Mouse (Mus musculus): ENCODE measurements around the gene Crb3. TPM values are rescaled to one million over a fixed set of nuclear protein-coding genes. Genes with fewer than 3 reads are reported as not detected.
"Not testable (repeated sequence)": the region's sequence is repeated elsewhere in the genome, so short reads cannot be mapped to it uniquely, and the experiment has no call there.

Gene Crb3
- total and polyA plus RNA-seq, 2 experiments from 2014 or later = 3.5 to 8.5 TPM

DNA sequence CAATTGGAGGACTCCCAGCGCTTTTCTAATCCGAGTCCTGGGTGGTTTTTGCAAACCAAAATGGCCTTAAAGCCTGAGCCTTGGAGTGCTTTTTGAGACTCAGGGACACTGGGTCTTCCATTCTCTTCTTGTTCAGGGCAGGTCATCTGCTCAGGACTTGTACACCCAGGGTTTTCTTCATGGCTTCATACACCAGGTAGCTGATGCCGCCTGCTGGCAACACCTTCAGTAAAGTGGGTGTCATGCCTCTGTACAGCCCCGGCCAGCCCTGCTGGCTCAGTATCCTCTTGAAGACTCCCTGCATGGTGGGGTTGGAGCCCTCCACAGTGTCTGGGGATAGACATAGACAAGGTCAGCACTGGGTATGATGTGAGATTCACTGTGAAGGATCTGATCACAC lies 26.1 kb upstream of the Crb3 start:
- WGBS = 93% methylated on average over 4 of the region's 4 CpGs
- H3K36me3 ChIP-seq (ENCODE audit: insufficient read depth, low read length) = peaks cover 4% of the 10 kb centered on the region
- ATAC-seq (ENCODE audit: low FRiP score) (no peak), DNase-seq (ENCODE audit: low spot score) (no peak)
- H3K4me3 ChIP-seq (ENCODE audit: low read depth, low read length) = no peak overlapping the region
- H3K27ac ChIP-seq (ENCODE audit: low read depth, low read length) = no peak overlapping the region
- H3K9ac ChIP-seq (replicated peaks; ENCODE audit: low read length, poor library complexity, severe bottlenecking) = no peak overlapping the region
- H3K4me2 ChIP-seq (ENCODE audit: low read depth, low read length, poor library complexity, severe bottlenecking) = peak overlapping the region; percentile 49; the same call in 1 of the 2 replicates
- H3K27me3 ChIP-seq (ENCODE audit: insufficient read depth, low read length) = no peaks in the 10 kb centered on the region
- TF ChIP-seq CTCF (IDR thresholded peaks at IDR 0.05) = no peak
- peaks cover 15% of the 10 kb centered on the region; the same call in 1 of the 2 replicates for H3K4me1 ChIP-seq (ENCODE audit: insufficient read depth, low read length)
- no peaks in the 10 kb centered on the region for H3K9me3 ChIP-seq (ENCODE audit: low read length)

DNA sequence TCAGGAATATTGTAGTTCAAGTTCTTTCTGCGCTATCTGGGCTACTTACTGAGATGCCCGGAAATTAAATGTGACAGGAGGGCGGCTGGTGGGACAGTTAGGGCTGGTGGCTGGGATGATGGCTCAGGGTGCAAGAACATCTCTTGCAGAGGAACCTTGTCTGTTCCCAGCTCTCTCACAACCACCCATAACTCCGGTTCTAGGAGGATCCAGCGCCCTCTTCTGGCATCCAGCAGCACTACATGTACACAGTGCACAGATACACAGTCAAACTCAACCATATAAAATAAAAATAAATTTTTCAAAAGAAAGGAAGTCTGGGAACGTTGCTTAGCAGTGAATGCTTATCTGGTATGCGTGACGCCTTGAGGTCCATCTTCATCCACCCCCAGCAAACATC lies 19.9 kb upstream of the Crb3 start:
- DNase-seq (ENCODE audit: low spot score) (no peak), ATAC-seq (ENCODE audit: low FRiP score) (no peak)
- Histone ChIP-seq H3K4me2 (ENCODE audit: low read depth, low read length, poor library complexity, severe bottlenecking) (no peak overlapping the region), H3K36me3 (ENCODE audit: insufficient read depth, low read length) (no peaks in the 10 kb centered on the region), H3K27me3 (ENCODE audit: insufficient read depth, low read length) (0 out of 2 replicates have a peak, but pooled peaks cover 3% of the 10 kb centered on the region), H3K4me3 (ENCODE audit: low read depth, low read length) (no peak overlapping the region), H3K4me1 (ENCODE audit: insufficient read depth, low read length) (no peaks in the 10 kb centered on the region), H3K27ac (ENCODE audit: low read depth, low read length) (no peak overlapping the region), H3K9ac (replicated peaks; ENCODE audit: low read length, poor library complexity, severe bottlenecking) (no peak overlapping the region), H3K9me3 (ENCODE audit: low read length) (no peaks in the 10 kb centered on the region)
- WGBS = 40% methylated on average over 8 of the region's 8 CpGs
- peak; percentile 38 for TF ChIP-seq CTCF (IDR thresholded peaks at IDR 0.05)

DNA sequence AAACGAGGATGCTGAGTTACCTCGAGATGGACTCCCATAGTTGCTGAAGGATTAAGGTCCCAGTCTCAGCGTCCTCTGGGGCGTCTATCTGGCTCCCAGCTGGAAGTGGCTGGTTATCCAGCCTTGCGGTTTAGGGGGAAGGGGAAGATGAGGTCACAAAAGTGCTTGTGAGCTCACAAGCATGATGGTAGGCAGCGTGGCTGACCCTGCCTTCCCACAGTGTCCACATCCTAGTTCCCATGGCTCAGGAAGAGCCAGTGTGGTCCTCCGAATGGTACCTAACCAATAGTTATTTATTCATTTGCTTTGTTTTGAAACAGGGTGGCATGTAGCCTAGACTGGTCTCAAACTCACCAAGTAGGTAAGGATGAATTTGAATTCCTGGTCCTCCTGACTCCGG lies 17.4 kb upstream of the Crb3 start, which contains the start of gene Slc25a41:
Gene Slc25a41, minus strand, starts transcription at position 101 of the 400 bp plus-strand sequence.
- ATAC-seq (ENCODE audit: low FRiP score) (no peak), DNase-seq (ENCODE audit: low spot score) (no peak)
- Histone ChIP-seq H3K4me1 (ENCODE audit: insufficient read depth, low read length) (no peaks in the 10 kb centered on the region), H3K4me3 (ENCODE audit: low read depth, low read length) (no peak within 1 kb of the TSS), H3K27me3 (ENCODE audit: insufficient read depth, low read length) (0 out of 2 replicates have a peak, but pooled peaks cover 3% of the 10 kb centered on the region), H3K36me3 (ENCODE audit: insufficient read depth, low read length) (peaks cover 18% of the 10 kb centered on the region), H3K27ac (ENCODE audit: low read depth, low read length) (no peak within 1 kb of the TSS), H3K4me2 (ENCODE audit: low read depth, low read length, poor library complexity, severe bottlenecking) (no peak within 1 kb of the TSS), H3K9me3 (ENCODE audit: low read length) (no peaks in the 10 kb centered on the region), H3K9ac (replicated peaks; ENCODE audit: low read length, poor library complexity, severe bottlenecking) (no peak within 1 kb of the TSS)
- 72% methylated on average over 8 of the region's 8 CpGs for WGBS
- no peak for TF ChIP-seq CTCF (IDR thresholded peaks at IDR 0.05)

DNA sequence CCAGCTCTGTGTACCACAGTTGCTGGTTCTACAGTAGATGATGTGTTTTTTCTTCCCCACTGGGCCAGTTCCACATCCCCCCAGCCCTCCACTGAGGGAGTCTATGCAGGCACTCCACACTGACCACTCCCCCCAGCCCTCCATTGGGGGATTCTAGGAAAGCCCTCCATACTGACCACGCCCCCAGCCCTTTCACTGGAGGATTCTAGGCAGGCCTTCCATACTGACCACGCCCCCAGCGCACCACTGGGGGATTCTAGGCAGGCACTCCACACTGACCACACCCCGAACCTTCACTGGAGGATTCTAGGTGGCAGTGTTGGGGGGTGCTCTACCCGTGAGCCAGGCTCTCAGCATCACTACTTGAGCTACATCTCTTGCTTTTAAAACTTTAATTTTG lies 11.5 kb upstream of the Crb3 start:
- Histone ChIP-seq H3K9ac (replicated peaks; ENCODE audit: low read length, poor library complexity, severe bottlenecking) (no peak overlapping the region), H3K4me3 (ENCODE audit: low read depth, low read length) (no peak overlapping the region), H3K27ac (ENCODE audit: low read depth, low read length) (no peak overlapping the region), H3K4me1 (ENCODE audit: insufficient read depth, low read length) (no peaks in the 10 kb centered on the region), H3K36me3 (ENCODE audit: insufficient read depth, low read length) (peaks cover 32% of the 10 kb centered on the region), H3K4me2 (ENCODE audit: low read depth, low read length, poor library complexity, severe bottlenecking) (no peak overlapping the region), H3K9me3 (ENCODE audit: low read length) (no peaks in the 10 kb centered on the region), H3K27me3 (ENCODE audit: insufficient read depth, low read length) (no peaks in the 10 kb centered on the region)
- DNase-seq (ENCODE audit: low spot score) (peak; percentile 23), ATAC-seq (ENCODE audit: low FRiP score) (no peak)
- 39% methylated on average over 5 of the region's 5 CpGs for WGBS
- TF ChIP-seq CTCF (IDR thresholded peaks at IDR 0.05) = no peak

DNA sequence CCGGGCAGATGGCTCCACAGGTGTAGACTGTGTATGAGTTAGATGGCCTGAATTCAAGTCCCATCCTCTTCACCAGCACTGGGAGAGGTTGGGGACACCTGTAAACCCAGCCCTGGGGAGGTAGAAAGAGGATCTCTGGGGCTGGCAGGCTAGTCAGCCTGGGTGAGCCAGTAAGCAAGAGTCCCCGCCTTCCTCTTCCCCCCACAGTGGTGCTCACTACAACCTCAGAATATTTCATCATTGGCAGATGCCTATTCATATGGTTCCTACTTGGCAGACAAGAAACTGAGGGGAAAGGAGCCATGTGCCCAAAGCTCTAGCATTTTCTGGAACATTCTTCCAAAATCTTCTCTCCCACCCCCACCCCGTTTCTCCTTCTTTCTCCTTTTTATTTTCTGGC lies 10.1 kb upstream of the Crb3 start:
- Histone ChIP-seq H3K27me3 (ENCODE audit: insufficient read depth, low read length) (no peaks in the 10 kb centered on the region), H3K27ac (ENCODE audit: low read depth, low read length) (no peak overlapping the region), H3K4me1 (ENCODE audit: insufficient read depth, low read length) (no peaks in the 10 kb centered on the region), H3K9ac (replicated peaks; ENCODE audit: low read length, poor library complexity, severe bottlenecking) (no peak overlapping the region), H3K9me3 (ENCODE audit: low read length) (no peaks in the 10 kb centered on the region), H3K4me3 (ENCODE audit: low read depth, low read length) (no peak overlapping the region), H3K4me2 (ENCODE audit: low read depth, low read length, poor library complexity, severe bottlenecking) (no peak overlapping the region), H3K36me3 (ENCODE audit: insufficient read depth, low read length) (peaks cover 45% of the 10 kb centered on the region)
- WGBS = 98% methylated on average over 3 of the region's 3 CpGs
- DNase-seq (ENCODE audit: low spot score) (no peak), ATAC-seq (ENCODE audit: low FRiP score) (no peak)
- no peak for TF ChIP-seq CTCF (IDR thresholded peaks at IDR 0.05)

DNA sequence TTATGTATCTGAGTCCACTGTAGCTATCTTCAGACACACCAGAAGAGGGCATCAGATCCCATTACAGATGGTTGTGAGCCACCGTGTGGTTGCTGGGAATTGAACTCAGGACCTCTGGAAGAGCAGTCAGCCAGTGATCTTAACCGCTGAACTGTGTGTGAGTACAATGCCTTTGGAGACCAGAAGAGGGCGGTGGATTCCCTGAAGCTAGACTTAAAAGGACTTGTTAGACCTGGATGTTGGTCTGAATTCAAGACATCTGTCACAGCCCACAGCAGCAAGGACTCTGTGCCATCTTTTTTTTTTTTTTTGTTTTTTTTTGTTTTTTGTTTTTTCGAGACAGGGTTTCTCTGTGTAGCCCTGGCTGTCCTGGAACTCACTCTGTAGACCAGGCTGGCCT lies 7.2 kb upstream of the Crb3 start:
- H3K4me1 ChIP-seq (ENCODE audit: insufficient read depth, low read length); H3K4me2 ChIP-seq (ENCODE audit: low read depth, low read length, poor library complexity, severe bottlenecking); H3K27ac ChIP-seq (ENCODE audit: low read depth, low read length); H3K4me3 ChIP-seq (ENCODE audit: low read depth, low read length); H3K9ac ChIP-seq (replicated peaks; ENCODE audit: low read length, poor library complexity, severe bottlenecking); DNase-seq (ENCODE audit: low spot score); ATAC-seq (ENCODE audit: low FRiP score); H3K27me3 ChIP-seq (ENCODE audit: insufficient read depth, low read length); H3K9me3 ChIP-seq (ENCODE audit: low read length): not testable (repeated sequence)
- TF ChIP-seq CTCF (IDR thresholded peaks at IDR 0.05) = peak; percentile 41
- 81% methylated on average over 4 of the region's 4 CpGs for WGBS
- peaks cover 43% of the 10 kb centered on the region for H3K36me3 ChIP-seq (ENCODE audit: insufficient read depth, low read length)

Measured in midbrain, postnatal 0 days (tissue).